Mouse (Mus musculus): Measurements from ENCODE around the gene Rbm42. TPM values are rescaled to one million over a fixed set of nuclear protein-coding genes. Genes with fewer than 3 reads are reported as not detected.
A peak's percentile ranks its signal among the peaks of the same experiment; 100 is the strongest.

Gene Rbm42
- total and polyA plus RNA-seq, 2 experiments from 2014 or later: 71.3 to 93.4 TPM

DNA sequence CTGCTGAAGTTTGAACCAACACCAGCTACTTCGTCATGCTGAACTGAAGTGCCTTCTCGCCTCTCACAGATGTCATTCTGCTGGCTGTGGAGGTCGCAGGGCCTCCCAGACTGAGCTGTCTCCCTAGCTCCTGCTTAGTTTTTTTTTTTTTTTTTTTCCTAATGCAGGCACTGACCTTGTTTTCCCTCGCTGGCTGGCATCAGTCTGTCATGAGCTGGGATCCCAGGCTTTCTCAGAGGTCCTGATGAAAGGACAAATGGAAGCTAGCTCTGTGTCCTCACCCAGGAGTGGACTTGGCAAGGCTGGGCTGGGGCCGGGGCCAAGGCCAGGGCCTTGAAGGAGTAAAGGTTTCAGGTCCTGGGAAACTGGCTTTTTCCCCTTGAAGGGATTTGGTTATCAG is 31.8 kb upstream of the Rbm42 start:
- Histone ChIP-seq H3K27ac (ENCODE audit: low read depth) (no peak overlapping the region; the same call in 1 of the 2 replicates), H3K4me2 (ENCODE audit: low read depth, low read length) (no peak overlapping the region), H3K9ac (replicated peaks; ENCODE audit: low read depth, low read length) (no peak overlapping the region), H3K27me3 (ENCODE audit: control insufficient read depth, insufficient read depth, low read length) (no peaks in the 10 kb centered on the region), H3K9me3 (replicated peaks; ENCODE audit: control insufficient read depth, low read length) (no peaks in the 10 kb centered on the region; the same call in 1 of the 2 replicates), H3K4me3 (ENCODE audit: low read depth, low read length) (no peak overlapping the region), H3K4me1 (ENCODE audit: control insufficient read depth, insufficient read depth) (no peaks in the 10 kb centered on the region), H3K36me3 (replicated peaks; ENCODE audit: control insufficient read depth, insufficient read depth, low read length) (no peaks in the 10 kb centered on the region)
- WGBS: 32% methylated on average over 5 of the region's 5 CpGs
- DNase-seq (ENCODE audit: low spot score) (peak; percentile 45), ATAC-seq (ENCODE audit: insufficient read depth, low read depth) (peak; percentile 68)
- TF ChIP-seq EP300 (IDR thresholded peaks at IDR 0.05; ENCODE audit: low read depth) (no peak), CTCF (IDR thresholded peaks at IDR 0.05; ENCODE audit: low read depth) (no peak)

DNA sequence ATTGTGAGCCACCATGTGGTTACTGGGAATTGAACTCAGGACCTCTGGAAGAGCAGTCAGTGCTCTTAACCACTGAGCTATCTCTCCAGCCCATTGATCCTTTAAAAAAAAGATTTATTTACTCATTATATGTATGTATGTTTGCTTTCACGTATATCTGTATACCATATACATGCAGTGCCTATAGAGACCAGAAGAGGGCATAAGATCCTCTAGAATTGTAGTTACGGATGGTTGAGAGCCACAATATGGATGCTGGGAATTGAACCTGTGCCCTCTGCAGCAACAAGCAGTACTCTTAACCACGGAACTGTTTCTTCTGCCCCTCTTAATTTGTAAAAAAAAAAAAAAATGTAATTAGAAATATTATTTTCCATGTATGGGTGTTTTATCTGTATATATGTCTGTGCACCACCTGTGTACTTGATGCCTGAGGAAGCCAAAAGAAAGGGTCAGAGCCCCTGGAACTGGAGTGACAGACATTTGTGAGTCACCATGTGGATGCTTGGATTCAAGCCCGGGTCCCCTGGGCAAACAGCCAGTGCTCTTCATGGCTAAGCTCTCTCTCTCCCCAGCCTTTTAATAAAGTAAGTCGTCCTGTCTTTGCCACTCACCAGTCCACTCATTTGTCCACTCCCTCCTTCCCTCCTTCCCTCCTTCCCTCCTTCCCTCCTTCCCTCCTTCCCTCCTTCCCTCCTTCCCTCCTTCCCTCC is 28.3 kb upstream of the Rbm42 start:
- Histone ChIP-seq H3K4me3 (ENCODE audit: low read depth, low read length) (no peak overlapping the region), H3K9me3 (replicated peaks; ENCODE audit: control insufficient read depth, low read length) (no peaks in the 10 kb centered on the region; the same call in 1 of the 2 replicates), H3K9ac (replicated peaks; ENCODE audit: low read depth, low read length) (no peak overlapping the region), H3K27ac (ENCODE audit: low read depth) (no peak overlapping the region), H3K4me1 (ENCODE audit: control insufficient read depth, insufficient read depth) (no peaks in the 10 kb centered on the region), H3K4me2 (ENCODE audit: low read depth, low read length) (no peak overlapping the region), H3K36me3 (replicated peaks; ENCODE audit: control insufficient read depth, insufficient read depth, low read length) (no peaks in the 10 kb centered on the region), H3K27me3 (ENCODE audit: control insufficient read depth, insufficient read depth, low read length) (no peaks in the 10 kb centered on the region)
- no peak for TF ChIP-seq EP300 (IDR thresholded peaks at IDR 0.05; ENCODE audit: low read depth)
- no peak for TF ChIP-seq CTCF (IDR thresholded peaks at IDR 0.05; ENCODE audit: low read depth)
- peak; percentile 44; the same call in 1 of the 2 replicates for ATAC-seq (ENCODE audit: insufficient read depth, low read depth)
- 42% methylated on average over 5 of the region's 5 CpGs for WGBS
- peak; percentile 69 for DNase-seq (ENCODE audit: low spot score)

DNA sequence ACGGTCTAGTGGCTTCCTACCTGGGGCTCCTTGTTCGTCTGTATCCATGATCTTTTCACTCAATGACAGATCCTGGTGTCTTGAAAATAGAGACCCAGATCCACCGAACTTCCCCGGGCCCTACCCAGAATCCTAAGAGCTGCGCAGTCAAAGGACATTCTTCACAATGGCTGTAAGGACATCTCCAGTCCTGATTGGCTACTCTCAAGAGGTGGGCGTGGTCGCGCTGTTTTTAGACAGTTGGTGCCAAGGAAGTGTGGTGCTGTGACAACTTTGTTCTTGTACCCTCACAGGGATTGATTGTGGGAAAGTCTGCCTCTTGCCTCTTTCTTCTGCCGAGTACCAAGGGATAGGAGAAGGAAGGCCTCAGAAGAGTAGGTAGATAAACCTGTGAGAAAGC is 21.4 kb upstream of the Rbm42 start, which contains the start of gene Pmis2:
Pmis2 (minus strand) TSS at position 126 of the 400 bp plus-strand sequence.
- 64% methylated on average over 9 of the region's 9 CpGs for WGBS

DNA sequence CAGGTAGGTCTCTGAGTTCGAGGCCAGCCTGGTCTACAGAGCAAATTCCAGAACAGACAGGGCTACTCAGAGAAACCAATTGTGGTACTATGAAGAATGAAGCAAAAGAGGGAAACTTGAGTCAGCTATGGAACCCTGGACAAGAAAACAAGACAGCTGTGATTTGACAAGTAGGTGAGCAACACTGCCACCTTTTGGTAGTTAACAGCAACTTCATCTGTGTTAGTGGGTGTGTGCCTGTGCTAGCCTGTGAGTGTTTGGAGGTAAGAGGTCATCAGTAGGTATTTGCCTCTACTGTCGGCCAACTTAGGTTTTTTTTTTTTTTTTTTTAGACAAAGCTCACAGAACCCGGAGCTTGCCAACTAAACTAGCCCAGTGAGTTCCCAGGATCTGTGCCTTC is 19.1 kb upstream of the Rbm42 start:
- no peak overlapping the region for H3K4me2 ChIP-seq (ENCODE audit: low read depth, low read length)
- no peaks in the 10 kb centered on the region for H3K27me3 ChIP-seq (ENCODE audit: control insufficient read depth, insufficient read depth, low read length)
- no peak overlapping the region for H3K27ac ChIP-seq (ENCODE audit: low read depth)
- peaks cover 9% of the 10 kb centered on the region for H3K4me1 ChIP-seq (ENCODE audit: control insufficient read depth, insufficient read depth)
- 37% methylated on average over 3 of the region's 3 CpGs for WGBS
- no peaks in the 10 kb centered on the region for H3K36me3 ChIP-seq (replicated peaks; ENCODE audit: control insufficient read depth, insufficient read depth, low read length)
- TF ChIP-seq EP300 (IDR thresholded peaks at IDR 0.05; ENCODE audit: low read depth) (no peak), CTCF (IDR thresholded peaks at IDR 0.05; ENCODE audit: low read depth) (no peak; the same call in 1 of the 2 replicates)
- DNase-seq (ENCODE audit: low spot score) (no peak), ATAC-seq (ENCODE audit: insufficient read depth, low read depth) (no peak)
- no peak overlapping the region for H3K4me3 ChIP-seq (ENCODE audit: low read depth, low read length)
- H3K9ac ChIP-seq (replicated peaks; ENCODE audit: low read depth, low read length): no peak overlapping the region
- no peaks in the 10 kb centered on the region for H3K9me3 ChIP-seq (replicated peaks; ENCODE audit: control insufficient read depth, low read length)

More for the DNA sequence above, 21.4 kb upstream of the Rbm42 start, which contains the start of gene Pmis2:
- Histone ChIP-seq H3K9ac (replicated peaks; ENCODE audit: low read depth, low read length) (no peak within 1 kb of the TSS), H3K36me3 (replicated peaks; ENCODE audit: control insufficient read depth, insufficient read depth, low read length) (no peaks in the 10 kb centered on the region), H3K27me3 (ENCODE audit: control insufficient read depth, insufficient read depth, low read length) (no peaks in the 10 kb centered on the region), H3K27ac (ENCODE audit: low read depth) (no peak within 1 kb of the TSS), H3K4me2 (ENCODE audit: low read depth, low read length) (no peak within 1 kb of the TSS), H3K4me1 (ENCODE audit: control insufficient read depth, insufficient read depth) (no peaks in the 10 kb centered on the region), H3K9me3 (replicated peaks; ENCODE audit: control insufficient read depth, low read length) (no peaks in the 10 kb centered on the region), H3K4me3 (ENCODE audit: low read depth, low read length) (no peak within 1 kb of the TSS)
- DNase-seq (ENCODE audit: low spot score): no peak
- TF ChIP-seq CTCF (IDR thresholded peaks at IDR 0.05; ENCODE audit: low read depth): no peak
- no peak for TF ChIP-seq EP300 (IDR thresholded peaks at IDR 0.05; ENCODE audit: low read depth)
- ATAC-seq (ENCODE audit: insufficient read depth, low read depth): no peak

DNA sequence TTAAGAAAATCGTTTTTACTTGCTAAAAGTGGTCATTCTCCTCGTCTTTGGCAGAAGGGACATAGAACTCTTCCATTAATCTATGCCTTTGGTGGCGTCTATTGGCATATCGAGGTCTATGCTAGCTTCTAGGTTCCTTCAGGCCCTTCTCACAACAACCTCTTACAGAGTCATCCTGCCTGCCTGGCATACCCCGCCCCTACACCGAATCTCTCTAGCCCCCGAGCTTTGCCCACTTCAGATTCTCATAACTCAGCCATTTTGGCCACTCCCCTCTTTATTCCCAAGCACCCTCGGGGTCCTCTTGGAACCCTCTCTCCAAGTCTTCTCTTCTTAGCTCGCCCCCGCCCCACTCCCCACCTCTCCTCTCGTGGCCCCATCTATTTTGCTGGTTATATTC is 15.2 kb upstream of the Rbm42 start:
- TF ChIP-seq CTCF (IDR thresholded peaks at IDR 0.05; ENCODE audit: low read depth) (no peak), EP300 (IDR thresholded peaks at IDR 0.05; ENCODE audit: low read depth) (no peak)
- H3K9me3 ChIP-seq (replicated peaks; ENCODE audit: control insufficient read depth, low read length): no peaks in the 10 kb centered on the region
- peak overlapping the region; percentile 70 for H3K4me3 ChIP-seq (ENCODE audit: low read depth, low read length)
- peaks cover 9% of the 10 kb centered on the region for H3K4me1 ChIP-seq (ENCODE audit: control insufficient read depth, insufficient read depth)
- H3K36me3 ChIP-seq (replicated peaks; ENCODE audit: control insufficient read depth, insufficient read depth, low read length): peaks cover 15% of the 10 kb centered on the region
- 0 out of 2 replicates have a peak overlapping the region, but pooled peaks have one; percentile 31 for H3K27ac ChIP-seq (ENCODE audit: low read depth)
- DNase-seq (ENCODE audit: low spot score) (peak; percentile 27), ATAC-seq (ENCODE audit: insufficient read depth, low read depth) (no peak; the same call in 1 of the 2 replicates)
- peak overlapping the region; percentile 64 for H3K9ac ChIP-seq (replicated peaks; ENCODE audit: low read depth, low read length)
- H3K27me3 ChIP-seq (ENCODE audit: control insufficient read depth, insufficient read depth, low read length): no peaks in the 10 kb centered on the region
- peak overlapping the region; percentile 86 for H3K4me2 ChIP-seq (ENCODE audit: low read depth, low read length)
- WGBS: under 1% methylated on average over 11 of the region's 11 CpGs

Measured in heart, postnatal 0 days (tissue).